In the genomic region with DNA sequence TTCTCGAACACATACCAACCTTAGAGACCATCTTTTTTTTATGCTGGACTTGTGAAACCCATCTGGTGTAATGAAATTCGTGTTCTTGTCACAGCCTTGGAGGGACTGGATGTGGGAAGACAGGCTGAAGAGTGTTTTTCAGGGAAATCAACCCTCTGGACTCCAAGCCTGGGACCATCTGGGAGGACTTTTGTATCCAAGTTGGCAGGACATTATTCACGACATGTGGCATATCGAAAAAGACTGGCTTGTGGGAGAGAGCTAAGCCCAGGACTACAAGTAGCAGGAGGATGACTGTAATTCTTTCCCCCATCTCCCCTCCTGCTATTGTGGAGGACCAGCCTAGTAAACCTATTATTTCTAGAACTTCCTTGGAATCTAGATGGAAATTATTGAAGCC, we compare ENCODE assay signal across 24 mouse cellular contexts. TPM values are rescaled to one million over a fixed set of nuclear protein-coding genes. Genes with fewer than 3 reads are reported as not detected.
DNase-seq lines count a peak whose midpoint lies in the region; ATAC-seq and TF ChIP-seq lines count a peak whose summit lies in the region.
"Had no signal": no experiment of that assay in that cellular context is flagged by ENCODE, and none has a peak within 500 bp of the region (broad histone marks: within the 10 kb centered on the region; RNA-seq: fewer than 3 reads in every experiment).

No protein-coding gene starts in this region.

- H3K9me3 ChIP-seq in forebrain, embryonic 15.5 days: no peaks in the 10 kb centered on the region
- H3K9me3 ChIP-seq in forebrain, embryonic 14.5 days (replicated peaks; ENCODE audit: control insufficient read depth, low read length): no peaks in the 10 kb centered on the region
- no peaks in the 10 kb centered on the region for H3K9me3 ChIP-seq in midbrain, embryonic 11.5 days (ENCODE audit: control insufficient read depth, low read length)
- H3K9me3 ChIP-seq in midbrain, embryonic 10.5 days (replicated peaks): no peaks in the 10 kb centered on the region
- H3K9me3 ChIP-seq: heart, embryonic 12.5 days; limb, embryonic 13.5 days; midbrain, embryonic 13.5 days; neural tube, embryonic 13.5 days had no signal

- H3K36me3 ChIP-seq in forebrain, embryonic 15.5 days: no peaks in the 10 kb centered on the region
- H3K36me3 ChIP-seq in forebrain, embryonic 14.5 days (ENCODE audit: control insufficient read depth, insufficient read depth, low read length): no peaks in the 10 kb centered on the region
- no peaks in the 10 kb centered on the region for H3K36me3 ChIP-seq in midbrain, embryonic 11.5 days (ENCODE audit: control insufficient read depth, insufficient read depth, low read length)
- H3K36me3 ChIP-seq in midbrain, embryonic 10.5 days: no peaks in the 10 kb centered on the region
- no peaks in the 10 kb centered on the region for H3K36me3 ChIP-seq in thymus, adult 2 months (ENCODE audit: control insufficient read depth, insufficient read depth, low read length)
- H3K36me3 ChIP-seq: heart, embryonic 12.5 days; limb, embryonic 13.5 days; midbrain, embryonic 13.5 days; neural tube, embryonic 13.5 days had no signal

- H3K9ac ChIP-seq in forebrain, embryonic 15.5 days (replicated peaks): no peak overlapping the region
- no peak overlapping the region for H3K9ac ChIP-seq in forebrain, embryonic 14.5 days (ENCODE audit: low read length)
- no peak overlapping the region for H3K9ac ChIP-seq in midbrain, embryonic 11.5 days (ENCODE audit: low read length)
- H3K9ac ChIP-seq: heart, embryonic 12.5 days; hindbrain, embryonic 14.5 days; limb, embryonic 13.5 days; midbrain, embryonic 13.5 days; neural tube, embryonic 13.5 days had no signal

- no peak for DNase-seq in forebrain, embryonic 14.5 days (ENCODE audit: low spot score)
- peak; percentile 85 for DNase-seq in midbrain, embryonic 11.5 days (ENCODE audit: low spot score, missing footprints)
- no peak for DNase-seq in midbrain, embryonic 10.5 days (ENCODE audit: low spot score)
- peak; percentile 71 for DNase-seq in cerebellum, adult 9-11 months
- no peak for DNase-seq in thymus, adult 2 months
- DNase-seq in ovary, postnatal 10 days (ENCODE audit: low spot score): no peak
- DNase-seq in spleen, postnatal 10 days (ENCODE audit: low spot score in 2 of 2): no peak
- DNase-seq: adrenal gland, postnatal 25 days; gastrocnemius, postnatal 36 days; heart, adult 18-20 months; heart, postnatal 4 days; kidney, adult 11 months; kidney, postnatal 14 days; layer of hippocampus, adult 9-11 months; retina, postnatal 1 day; right cerebral cortex, postnatal 14 days; thymus, postnatal 25 days had no signal

- H3K27me3 ChIP-seq in forebrain, embryonic 15.5 days: no peaks in the 10 kb centered on the region
- no peaks in the 10 kb centered on the region for H3K27me3 ChIP-seq in forebrain, embryonic 14.5 days (replicated peaks; ENCODE audit: control insufficient read depth, insufficient read depth, low read length)
- no peaks in the 10 kb centered on the region; the same call in 1 of the 2 replicates for H3K27me3 ChIP-seq in midbrain, embryonic 11.5 days (ENCODE audit: control insufficient read depth, insufficient read depth, low read length)
- H3K27me3 ChIP-seq in midbrain, embryonic 10.5 days (ENCODE audit: low read depth, poor library complexity, severe bottlenecking): no peaks in the 10 kb centered on the region
- H3K27me3 ChIP-seq in thymus, adult 2 months (ENCODE audit: control insufficient read depth, insufficient read depth, low read length): no peaks in the 10 kb centered on the region
- H3K27me3 ChIP-seq: heart, embryonic 12.5 days; midbrain, embryonic 13.5 days; neural tube, embryonic 13.5 days had no signal

- TF ChIP-seq POLR2A in thymus, adult 2 months (IDR thresholded peaks at IDR 0.05; ENCODE audit: control insufficient read depth, extremely low read depth, insufficient read depth, low read length, poor library complexity): no peak

- H3K4me3 ChIP-seq in forebrain, embryonic 15.5 days: no peak overlapping the region
- no peak overlapping the region for H3K4me3 ChIP-seq in forebrain, embryonic 14.5 days (ENCODE audit: low read depth, low read length)
- no peak overlapping the region for H3K4me3 ChIP-seq in midbrain, embryonic 11.5 days (ENCODE audit: low read depth, low read length)
- H3K4me3 ChIP-seq in midbrain, embryonic 10.5 days: no peak overlapping the region
- no peak overlapping the region for H3K4me3 ChIP-seq in thymus, adult 2 months (ENCODE audit: control insufficient read depth, insufficient read depth, low read length)
- H3K4me3 ChIP-seq: heart, embryonic 12.5 days; limb, embryonic 13.5 days; midbrain, embryonic 13.5 days; neural tube, embryonic 13.5 days had no signal

- 0 out of 2 replicates have a peak overlapping the region, but pooled peaks have one; percentile 25 for H3K27ac ChIP-seq in forebrain, embryonic 15.5 days (replicated peaks)
- H3K27ac ChIP-seq in forebrain, embryonic 14.5 days (ENCODE audit: low read depth, low read length): no peak overlapping the region
- no peak overlapping the region for H3K27ac ChIP-seq in midbrain, embryonic 11.5 days (ENCODE audit: low read depth, low read length)
- no peak overlapping the region for H3K27ac ChIP-seq in midbrain, embryonic 10.5 days (replicated peaks)
- H3K27ac ChIP-seq in thymus, adult 2 months (ENCODE audit: control insufficient read depth, insufficient read depth, low read length): no peak overlapping the region
- H3K27ac ChIP-seq: hindbrain, embryonic 14.5 days; limb, embryonic 13.5 days; midbrain, embryonic 13.5 days; neural tube, embryonic 13.5 days had no signal

- 62% methylated on average over 4 of the region's 4 CpGs for WGBS in forebrain, embryonic 15.5 days
- 83% methylated on average over 4 of the region's 4 CpGs for WGBS in forebrain, embryonic 14.5 days
- WGBS in midbrain, embryonic 11.5 days: 85% methylated on average over 4 of the region's 4 CpGs
- 89% methylated on average over 4 of the region's 4 CpGs for WGBS in midbrain, embryonic 10.5 days
- WGBS in thymus, adult 2 months: 95% methylated on average over 4 of the region's 4 CpGs

- TF ChIP-seq CTCF in thymus, adult 2 months (IDR thresholded peaks at IDR 0.05; ENCODE audit: borderline replicate concordance, control insufficient read depth, extremely low read depth, insufficient read depth, low read length, poor library complexity): no peak

- ATAC-seq in forebrain, embryonic 15.5 days (replicated peaks): no peak
- ATAC-seq in forebrain, embryonic 14.5 days: no peak
- no peak for ATAC-seq in midbrain, embryonic 11.5 days (ENCODE audit: low FRiP score)
- ATAC-seq: midbrain, embryonic 13.5 days had no signal

- H3K4me1 ChIP-seq in forebrain, embryonic 15.5 days: peaks cover 22% of the 10 kb centered on the region
- peaks cover 9% of the 10 kb centered on the region for H3K4me1 ChIP-seq in forebrain, embryonic 14.5 days (ENCODE audit: control insufficient read depth, insufficient read depth, low read length)
- peaks cover 12% of the 10 kb centered on the region for H3K4me1 ChIP-seq in midbrain, embryonic 11.5 days (ENCODE audit: control insufficient read depth, insufficient read depth, low read length)
- H3K4me1 ChIP-seq in midbrain, embryonic 10.5 days: peaks cover 20% of the 10 kb centered on the region
- H3K4me1 ChIP-seq in thymus, adult 2 months (replicated peaks; ENCODE audit: control insufficient read depth, insufficient read depth, low read length): peaks cover 12% of the 10 kb centered on the region

- H3K4me2 ChIP-seq in forebrain, embryonic 15.5 days (replicated peaks): no peak overlapping the region
- H3K4me2 ChIP-seq in forebrain, embryonic 14.5 days (ENCODE audit: low read length): no peak overlapping the region
- no peak overlapping the region for H3K4me2 ChIP-seq in midbrain, embryonic 11.5 days
- H3K4me2 ChIP-seq: heart, embryonic 12.5 days; hindbrain, embryonic 14.5 days; limb, embryonic 13.5 days; liver, embryonic 11.5 days; midbrain, embryonic 13.5 days; neural tube, embryonic 13.5 days had no signal

RNA-seq across cellular contexts. Expression of a gene that starts 5.7 kb away (rescaled TPM):
- polyA plus RNA-seq in forebrain, embryonic 15.5 days (2015; fragmentation: Nextera tagmentation; extraction: Ambion mirVana): 16.9 and 17.9 TPM in 2 replicates
- 7.2 and 8.6 TPM in 2 replicates for polyA plus RNA-seq in forebrain, embryonic 14.5 days (2014; fragmentation: Nextera tagmentation; extraction: Ambion mirVana)
- polyA plus RNA-seq in midbrain, embryonic 11.5 days (2014; fragmentation: Nextera tagmentation; extraction: Ambion mirVana): 6.6 and 7.2 TPM in 2 replicates
- 5.4 and 6.5 TPM in 2 replicates for polyA plus RNA-seq in midbrain, embryonic 10.5 days (2016; fragmentation: Nextera tagmentation; extraction: Ambion mirVana)
- 27.4 and 44.5 TPM in 2 replicates for polyA plus RNA-seq in thymus, adult 2 months (2012; rRNA removed)

RNA-seq across cellular contexts. Expression of a gene that starts 12.4 kb away (rescaled TPM):
- polyA plus RNA-seq in forebrain, embryonic 15.5 days (2015; fragmentation: Nextera tagmentation; extraction: Ambion mirVana): 34.7 and 35.1 TPM in 2 replicates
- 34.9 and 35.5 TPM in 2 replicates for polyA plus RNA-seq in forebrain, embryonic 14.5 days (2014; fragmentation: Nextera tagmentation; extraction: Ambion mirVana)
- 9.7 and 10.1 TPM in 2 replicates for polyA plus RNA-seq in midbrain, embryonic 11.5 days (2014; fragmentation: Nextera tagmentation; extraction: Ambion mirVana)
- polyA plus RNA-seq in midbrain, embryonic 10.5 days (2016; fragmentation: Nextera tagmentation; extraction: Ambion mirVana): 10.3 and 11.9 TPM in 2 replicates
- polyA plus RNA-seq in thymus, adult 2 months (2012; rRNA removed): 15.4 and 26.4 TPM in 2 replicates

RNA-seq across cellular contexts. Expression of a gene that starts 40.3 kb away (rescaled TPM):
- polyA plus RNA-seq in forebrain, embryonic 15.5 days (2015; fragmentation: Nextera tagmentation; extraction: Ambion mirVana): 10.6 and 11.2 TPM in 2 replicates
- polyA plus RNA-seq in forebrain, embryonic 14.5 days (2014; fragmentation: Nextera tagmentation; extraction: Ambion mirVana): 11.2 and 12.6 TPM in 2 replicates
- 36.6 and 38.8 TPM in 2 replicates for polyA plus RNA-seq in midbrain, embryonic 11.5 days (2014; fragmentation: Nextera tagmentation; extraction: Ambion mirVana)
- polyA plus RNA-seq in midbrain, embryonic 10.5 days (2016; fragmentation: Nextera tagmentation; extraction: Ambion mirVana): 38.1 and 39.5 TPM in 2 replicates
- polyA plus RNA-seq in thymus, adult 2 months (2012; rRNA removed): 18.8 and 23.0 TPM in 2 replicates

RNA-seq across cellular contexts. Expression of a gene that starts 53.8 kb away (rescaled TPM):
- polyA plus RNA-seq in forebrain, embryonic 15.5 days (2015; fragmentation: Nextera tagmentation; extraction: Ambion mirVana): 16.7 and 17.3 TPM in 2 replicates
- polyA plus RNA-seq in forebrain, embryonic 14.5 days (2014; fragmentation: Nextera tagmentation; extraction: Ambion mirVana): 8.4 and 12.8 TPM in 2 replicates
- polyA plus RNA-seq in midbrain, embryonic 11.5 days (2014; fragmentation: Nextera tagmentation; extraction: Ambion mirVana): 13.2 and 14.7 TPM in 2 replicates
- 34.0 and 35.4 TPM in 2 replicates for polyA plus RNA-seq in midbrain, embryonic 10.5 days (2016; fragmentation: Nextera tagmentation; extraction: Ambion mirVana)
- 9.7 and 10.9 TPM in 2 replicates for polyA plus RNA-seq in thymus, adult 2 months (2012; rRNA removed)

Comparison
In these comparisons a context has a peak if more than half of its experiments do, and no peak if none do; other contexts are left out.
1. DNase-seq: peak in midbrain, embryonic 11.5 days (single experiment) and cerebellum, adult 9-11 months (single experiment); none in forebrain, embryonic 14.5 days (single experiment), midbrain, embryonic 10.5 days (single experiment), thymus, adult 2 months (single experiment), ovary, postnatal 10 days (single experiment) and spleen, postnatal 10 days (0 of 2).